Mouse (Mus musculus) forebrain, embryonic 12.5 days (tissue): Measurements from ENCODE around the gene Ankrd9. TPM values are rescaled to one million over a fixed set of nuclear protein-coding genes. Genes with fewer than 3 reads are reported as not detected.

Source experiments
- polyA plus RNA-seq: library from polyadenylated mRNA; unstranded; fragments of >200 nt; fragmentation: Nextera tagmentation; extraction: Ambion mirVana; gene quantifications from 2 replicates; pipeline ENCODE4 v1.2.1, GENCODE M21; 2016

Ankrd9 gene
- polyA plus RNA-seq, 1 experiment from 2014 or later: 15.0 TPM

Other genes starting within 250 kb of the Ankrd9 start
- 28.2 and 33.5 TPM in 2 replicates for gene Wdr20, start 241.1 kb downstream of the Ankrd9 start, polyA plus RNA-seq
- gene Mok, start 138.1 kb downstream of the Ankrd9 start, polyA plus RNA-seq: 11.4 and 11.6 TPM in 2 replicates
- gene Zfp839, start 128.8 kb downstream of the Ankrd9 start, polyA plus RNA-seq: 4.8 and 5.0 TPM in 2 replicates
- gene Cinp, start 89.9 kb downstream of the Ankrd9 start, polyA plus RNA-seq: 67.3 and 77.2 TPM in 2 replicates
- 8.3 and 8.8 TPM in 2 replicates for gene Tecpr2, start 89.8 kb downstream of the Ankrd9 start, polyA plus RNA-seq
- gene Rcor1, start 60.3 kb upstream of the Ankrd9 start, polyA plus RNA-seq: 10.1 and 10.7 TPM in 2 replicates
- gene Traf3, start 187.3 kb upstream of the Ankrd9 start, polyA plus RNA-seq: 25.4 and 25.5 TPM in 2 replicates
- gene 4930595D18Rik, start 205.5 kb upstream of the Ankrd9 start, polyA plus RNA-seq: not detected in 2 replicates